Mouse (Mus musculus) stomach, embryonic 14.5 days (tissue): ENCODE data around the gene Spi1. TPM values are rescaled to one million over a fixed set of nuclear protein-coding genes. Genes with fewer than 3 reads are reported as not detected.

Experiments used
- polyA plus RNA-seq: library from polyadenylated mRNA; unstranded; fragments of >200 nt; fragmentation: Nextera tagmentation; extraction: Ambion mirVana; gene quantifications from 2 replicates; pipeline ENCODE4 v1.2.1, GENCODE M21; 2014

The Spi1 gene
- polyA plus RNA-seq, 1 experiment from 2014 or later = 6.0 TPM

Other genes with a start within 250 kb of the Spi1 start
- gene Mtch2, start 235.2 kb upstream of the Spi1 start, polyA plus RNA-seq = 226 and 234 TPM in 2 replicates
- 10.8 and 12.9 TPM in 2 replicates for gene C1qtnf4, start 196.5 kb upstream of the Spi1 start, polyA plus RNA-seq
- 30.3 and 37.0 TPM in 2 replicates for gene Kbtbd4, start 177.7 kb upstream of the Spi1 start, polyA plus RNA-seq
- gene Ndufs3, start 177.6 kb upstream of the Spi1 start, polyA plus RNA-seq = 216 and 220 TPM in 2 replicates
- 71.0 and 75.1 TPM in 2 replicates for gene Celf1, start 142.0 kb upstream of the Spi1 start, polyA plus RNA-seq
- gene Rapsn, start 46.8 kb upstream of the Spi1 start, polyA plus RNA-seq = 1.3 and 1.6 TPM in 2 replicates
- 302 and 313 TPM in 2 replicates for gene Psmc3, start 28.4 kb upstream of the Spi1 start, polyA plus RNA-seq
- gene Slc39a13, start 12.0 kb upstream of the Spi1 start, polyA plus RNA-seq = 42.8 and 45.8 TPM in 2 replicates
- 0.35 and 0.42 TPM in 2 replicates for gene Mybpc3, start 35.8 kb downstream of the Spi1 start, polyA plus RNA-seq
- 11.8 and 19.7 TPM in 2 replicates for gene Madd, start 101.4 kb downstream of the Spi1 start, polyA plus RNA-seq
- gene Nr1h3, start 120.4 kb downstream of the Spi1 start, polyA plus RNA-seq = 0.36 and 1.4 TPM in 2 replicates
- 26.5 and 32.3 TPM in 2 replicates for gene Acp2, start 120.5 kb downstream of the Spi1 start, polyA plus RNA-seq
- 19.9 and 22.7 TPM in 2 replicates for gene Ddb2, start 154.6 kb downstream of the Spi1 start, polyA plus RNA-seq
- gene Pacsin3, start 173.6 kb downstream of the Spi1 start, polyA plus RNA-seq = 40.9 and 44.4 TPM in 2 replicates
- gene Arfgap2, start 182.6 kb downstream of the Spi1 start, polyA plus RNA-seq = 65.1 and 75.7 TPM in 2 replicates